Comparison of ENCODE assay signal across 9 mouse cellular contexts in genomic region chr3:115815571-115816156, GRCm38 (mm10).
DNase-seq lines count a peak whose midpoint lies in the region; ATAC-seq and TF ChIP-seq lines count a peak whose summit lies in the region.
"Had no signal": no experiment of that assay in that cellular context is flagged by ENCODE, and none has a peak within 500 bp of the region (broad histone marks: within the 10 kb centered on the region; RNA-seq: fewer than 3 reads in every experiment).

No protein-coding gene starts in this region.

- peak; percentile 83 for ATAC-seq in CD4-positive, CD25-positive, alpha-beta regulatory T cell, adult 4 months
- ATAC-seq in hematopoietic stem cell, adult 5-6 weeks (replicated peaks in 1 of 2; ENCODE audit: insufficient read depth in 1 of 2, low FRiP score in 2 of 2, low TSS enrichment in 1 of 2, low read depth in 1 of 2, poor library complexity in 2 of 2, severe bottlenecking in 2 of 2), result peak; percentile 66 to 78
- ATAC-seq in liver, embryonic 13.5 days (ENCODE audit: low read depth), result peak; percentile 78
- no peak for ATAC-seq in midbrain, embryonic 15.5 days (replicated peaks)

- peak overlapping the region; percentile 66 for H3K27ac ChIP-seq in liver, embryonic 13.5 days
- peak overlapping the region; percentile 90 for H3K27ac ChIP-seq in spleen, adult 2 months (ENCODE audit: insufficient read depth, low read length)
- H3K27ac ChIP-seq in midbrain, embryonic 15.5 days, result no peak overlapping the region
- H3K27ac ChIP-seq: neural tube, embryonic 13.5 days had no signal

- peak overlapping the region; percentile 15 for H3K4me3 ChIP-seq in liver, embryonic 13.5 days (replicated peaks)
- no peak overlapping the region for H3K4me3 ChIP-seq in spleen, adult 2 months (ENCODE audit: extremely low read depth, insufficient read depth, insufficient read length)
- no peak overlapping the region for H3K4me3 ChIP-seq in midbrain, embryonic 15.5 days
- H3K4me3 ChIP-seq: neural tube, embryonic 13.5 days had no signal

- peaks cover 59% of the 10 kb centered on the region for H3K4me1 ChIP-seq in liver, embryonic 13.5 days (replicated peaks)
- peaks cover 31% of the 10 kb centered on the region; the same call in 1 of the 2 replicates for H3K4me1 ChIP-seq in spleen, adult 2 months (ENCODE audit: control insufficient read depth, insufficient read depth, insufficient read length)
- no peaks in the 10 kb centered on the region for H3K4me1 ChIP-seq in midbrain, embryonic 15.5 days

- peak; percentile 47 for DNase-seq in c-Kit-positive CD71-positive TER-119-positive erythroid progenitor cells, embryonic 14.5 days (ENCODE audit: low spot score)
- peak; percentile 28 for DNase-seq in liver, embryonic 13.5 days
- DNase-seq in spleen, adult 2 months (ENCODE audit: low read depth in 1 of 2, low spot score in 2 of 2), result peak; percentile 50 to 84
- no peak for DNase-seq in right cerebral cortex, postnatal 36 days (ENCODE audit: low spot score in 2 of 2)
- no peak for DNase-seq in frontal cortex, postnatal 10 days (ENCODE audit: low spot score in 2 of 2)

- H3K9me3 ChIP-seq in liver, embryonic 13.5 days (replicated peaks), result no peaks in the 10 kb centered on the region
- H3K9me3 ChIP-seq in midbrain, embryonic 15.5 days, result no peaks in the 10 kb centered on the region
- H3K9me3 ChIP-seq: neural tube, embryonic 13.5 days had no signal

- no peak for TF ChIP-seq CTCF in spleen, adult 2 months (IDR thresholded peaks at IDR 0.05; ENCODE audit: extremely low read depth, insufficient read depth, insufficient read length, insufficient replicate concordance)

- peak overlapping the region; percentile 54 for H3K4me2 ChIP-seq in liver, embryonic 13.5 days
- H3K4me2 ChIP-seq in midbrain, embryonic 15.5 days, result no peak overlapping the region
- H3K4me2 ChIP-seq: neural tube, embryonic 13.5 days had no signal

- no peaks in the 10 kb centered on the region for H3K36me3 ChIP-seq in liver, embryonic 13.5 days
- no peaks in the 10 kb centered on the region for H3K36me3 ChIP-seq in spleen, adult 2 months (ENCODE audit: control insufficient read depth, insufficient read depth, low read length)
- H3K36me3 ChIP-seq in midbrain, embryonic 15.5 days (replicated peaks), result no peaks in the 10 kb centered on the region
- H3K36me3 ChIP-seq: neural tube, embryonic 13.5 days had no signal

- H3K9ac ChIP-seq in liver, embryonic 13.5 days, result 0 out of 2 replicates have a peak overlapping the region, but pooled peaks have one; percentile 4
- H3K9ac ChIP-seq in midbrain, embryonic 15.5 days, result no peak overlapping the region
- H3K9ac ChIP-seq: neural tube, embryonic 13.5 days had no signal

- WGBS in liver, embryonic 13.5 days (ENCODE audit: insufficient replicate concordance), result 12% methylated on average over 12 of the region's 12 CpGs
- 3% methylated on average over 12 of the region's 12 CpGs for WGBS in spleen, adult 2 months
- 80% methylated on average over 12 of the region's 12 CpGs for WGBS in midbrain, embryonic 15.5 days

- TF ChIP-seq POLR2A in spleen, adult 2 months (IDR thresholded peaks at IDR 0.05; ENCODE audit: low read depth, low read length), result no peak; the same call in 1 of the 2 replicates

- H3K27me3 ChIP-seq in liver, embryonic 13.5 days, result no peaks in the 10 kb centered on the region
- H3K27me3 ChIP-seq in spleen, adult 2 months (ENCODE audit: control insufficient read depth, insufficient read depth, low read length), result no peaks in the 10 kb centered on the region
- no peaks in the 10 kb centered on the region for H3K27me3 ChIP-seq in midbrain, embryonic 15.5 days (replicated peaks)
- H3K27me3 ChIP-seq: neural tube, embryonic 13.5 days had no signal

Comparison
In these comparisons a context has a peak if more than half of its experiments do, and no peak if none do; other contexts are left out.
1. DNase-seq: peak in c-Kit-positive CD71-positive TER-119-positive erythroid progenitor cells, embryonic 14.5 days (single experiment), liver, embryonic 13.5 days (single experiment) and spleen, adult 2 months (2 of 2); none in right cerebral cortex, postnatal 36 days (0 of 2) and frontal cortex, postnatal 10 days (0 of 2).